Mouse (Mus musculus): ENCODE results near the gene Bcl2l12.

The Bcl2l12 gene

GRCm38 (mm10) chr7:44959281-44959680, 39.2 kb downstream of the Bcl2l12 start:
- no peak for ATAC-seq (ENCODE audit: low TSS enrichment)

GRCm38 (mm10) chr7:44958208-44958607, 40.3 kb downstream of the Bcl2l12 start:
- no peak for ATAC-seq (ENCODE audit: low TSS enrichment)

- ATAC-seq (ENCODE audit: low TSS enrichment), result no peak
Observed at GRCm38 (mm10) chr7:44957183-44957835, 41.2 kb downstream of the Bcl2l12 start.

- no peak for ATAC-seq (ENCODE audit: low TSS enrichment)
Observed at GRCm38 (mm10) chr7:44956266-44956665, 42.2 kb downstream of the Bcl2l12 start.

- no peak for ATAC-seq (ENCODE audit: low TSS enrichment)
Observed at GRCm38 (mm10) chr7:44955628-44956027, 42.9 kb downstream of the Bcl2l12 start.

GRCm38 (mm10) chr7:44954091-44954885, 44.2 kb downstream of the Bcl2l12 start:
- no peak for ATAC-seq (ENCODE audit: low TSS enrichment)

- ATAC-seq (ENCODE audit: low TSS enrichment), result no peak
Observed at GRCm38 (mm10) chr7:44953561-44953960, 45.0 kb downstream of the Bcl2l12 start.

GRCm38 (mm10) chr7:44952611-44953306, 45.8 kb downstream of the Bcl2l12 start:
- peak; percentile 53 for ATAC-seq (ENCODE audit: low TSS enrichment)

- peak; percentile 24; the same call in 1 of the 2 replicates for ATAC-seq (ENCODE audit: low TSS enrichment)
Observed at GRCm38 (mm10) chr7:44951960-44952359, 46.6 kb downstream of the Bcl2l12 start.

GRCm38 (mm10) chr7:44949922-44950321, 48.6 kb downstream of the Bcl2l12 start:
- peak; percentile 61; the same call in 1 of the 2 replicates for ATAC-seq (ENCODE audit: low TSS enrichment)

- no peak for ATAC-seq (ENCODE audit: low TSS enrichment)
Observed at GRCm38 (mm10) chr7:44942904-44943303, 55.6 kb downstream of the Bcl2l12 start, which contains the start of gene Tsks. TSS of gene Tsks (plus strand) at chr7:44943204.
